Mouse (Mus musculus): ENCODE results near the gene Gm49380. TPM values are rescaled to one million over a fixed set of nuclear protein-coding genes. Genes with fewer than 3 reads are reported as not detected.

Gm49380 gene
- polyA plus RNA-seq, 1 experiment from 2014 or later = not detected

DNA sequence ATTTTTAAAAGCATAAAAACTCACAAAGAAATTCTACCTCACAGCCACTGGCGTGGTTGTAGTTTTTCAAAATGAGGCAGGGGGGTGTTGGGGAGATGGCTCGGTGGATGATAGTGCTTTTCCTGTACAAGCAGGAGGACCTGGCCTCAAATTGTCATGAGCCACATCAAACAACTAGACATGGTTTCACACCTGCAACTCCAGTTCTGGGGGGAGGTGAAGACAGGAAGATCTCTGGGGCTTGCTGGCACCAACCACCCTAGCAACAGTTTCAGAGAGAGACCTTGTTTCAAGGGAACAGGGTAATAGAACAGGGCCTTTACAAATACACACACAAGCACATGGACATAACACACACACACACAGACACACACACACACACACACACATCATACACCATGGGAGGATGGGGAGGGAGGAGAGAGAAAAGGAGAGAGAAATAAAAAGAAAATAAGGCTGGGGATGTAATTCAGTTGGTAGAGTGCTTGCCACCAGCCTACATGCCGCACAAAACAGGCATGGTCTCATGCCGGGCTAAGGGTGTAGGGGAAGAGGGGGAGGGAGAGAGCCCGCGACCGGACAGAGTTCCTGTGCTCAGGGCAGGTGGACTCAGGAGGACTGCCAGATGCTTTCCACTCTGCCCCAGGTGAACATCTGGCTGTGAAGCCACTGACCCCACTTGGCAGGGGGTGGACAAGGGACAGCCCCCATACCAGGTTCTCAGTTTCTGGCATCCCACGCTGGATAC lies 91.0 kb downstream of the Gm49380 start:
- H3K4me1 ChIP-seq (replicated peaks; ENCODE audit: control insufficient read depth, insufficient read depth, low read length) = no peaks in the 10 kb centered on the region
- ATAC-seq (replicated peaks; ENCODE audit: low FRiP score) = no peak
- DNase-seq (ENCODE audit: low spot score) = no peak
- no peak overlapping the region for H3K4me2 ChIP-seq (ENCODE audit: low read depth, low read length, severe bottlenecking)
- H3K9me3 ChIP-seq (ENCODE audit: control insufficient read depth, low read length) = no peaks in the 10 kb centered on the region
- no peaks in the 10 kb centered on the region for H3K27me3 ChIP-seq (ENCODE audit: control insufficient read depth, insufficient read depth, low read length)
- H3K9ac ChIP-seq (ENCODE audit: low read length) = no peak overlapping the region
- no peak overlapping the region for H3K4me3 ChIP-seq (ENCODE audit: low read depth, low read length)
- WGBS = 65% methylated on average over 8 of the region's 8 CpGs
- H3K27ac ChIP-seq (ENCODE audit: low read depth, low read length) = no peak overlapping the region
- H3K36me3 ChIP-seq (ENCODE audit: control insufficient read depth, insufficient read depth, low read length) = no peaks in the 10 kb centered on the region

GRCm38 (mm10) chr9:44020001-44020400 lies 93.3 kb downstream of the Gm49380 start:
- DNase-seq (ENCODE audit: low spot score) = no peak
- Histone ChIP-seq H3K4me2 (ENCODE audit: low read depth, low read length, severe bottlenecking) (no peak overlapping the region), H3K36me3 (ENCODE audit: control insufficient read depth, insufficient read depth, low read length) (no peaks in the 10 kb centered on the region), H3K27ac (ENCODE audit: low read depth, low read length) (no peak overlapping the region), H3K4me1 (replicated peaks; ENCODE audit: control insufficient read depth, insufficient read depth, low read length) (no peaks in the 10 kb centered on the region), H3K4me3 (ENCODE audit: low read depth, low read length) (no peak overlapping the region), H3K9me3 (ENCODE audit: control insufficient read depth, low read length) (no peaks in the 10 kb centered on the region), H3K9ac (ENCODE audit: low read length) (no peak overlapping the region), H3K27me3 (ENCODE audit: control insufficient read depth, insufficient read depth, low read length) (no peaks in the 10 kb centered on the region)
- ATAC-seq (replicated peaks; ENCODE audit: low FRiP score) = no peak
- 84% methylated on average over 7 of the region's 7 CpGs for WGBS

DNA sequence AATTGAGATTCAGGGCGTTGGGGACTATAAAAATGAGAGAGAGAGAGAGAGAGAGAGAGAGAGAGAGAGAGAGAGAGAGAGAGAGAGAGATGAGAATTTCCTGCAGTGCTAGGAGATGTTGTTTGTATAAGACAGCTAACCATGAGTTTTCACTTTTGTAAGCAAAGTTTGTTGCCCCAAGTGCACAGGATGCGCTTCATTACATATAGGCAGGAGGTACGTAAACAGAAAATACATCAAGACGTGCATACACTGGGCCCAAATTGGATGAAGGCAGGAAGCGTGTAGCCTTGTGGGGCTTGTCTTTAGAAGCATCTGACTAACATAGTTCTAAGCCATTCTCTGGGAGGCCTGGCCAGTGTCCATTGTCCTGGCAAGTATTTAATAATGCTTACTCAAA lies 95.5 kb downstream of the Gm49380 start:
- no peaks in the 10 kb centered on the region for H3K36me3 ChIP-seq (ENCODE audit: control insufficient read depth, insufficient read depth, low read length)
- ATAC-seq (replicated peaks; ENCODE audit: low FRiP score) (no peak), DNase-seq (ENCODE audit: low spot score) (no peak)
- H3K27me3 ChIP-seq (ENCODE audit: control insufficient read depth, insufficient read depth, low read length) = no peaks in the 10 kb centered on the region
- no peak overlapping the region for H3K4me2 ChIP-seq (ENCODE audit: low read depth, low read length, severe bottlenecking)
- H3K9me3 ChIP-seq (ENCODE audit: control insufficient read depth, low read length) = no peaks in the 10 kb centered on the region
- H3K4me3 ChIP-seq (ENCODE audit: low read depth, low read length) = no peak overlapping the region
- no peaks in the 10 kb centered on the region for H3K4me1 ChIP-seq (replicated peaks; ENCODE audit: control insufficient read depth, insufficient read depth, low read length)
- WGBS = 83% methylated on average over 5 of the region's 5 CpGs
- no peak overlapping the region for H3K27ac ChIP-seq (ENCODE audit: low read depth, low read length)
- no peak overlapping the region for H3K9ac ChIP-seq (ENCODE audit: low read length)

Other genes starting within 250 kb of the Gm49380 start
- gene Thy1, start 70.1 kb downstream of the Gm49380 start, polyA plus RNA-seq (2014; fragmentation: Nextera tagmentation; extraction: Ambion mirVana) = not detected in 2 replicates
- 8.9 and 12.7 TPM in 2 replicates for gene Usp2, start 46.5 kb downstream of the Gm49380 start, polyA plus RNA-seq (2014; fragmentation: Nextera tagmentation; extraction: Ambion mirVana)
- 0.11 TPM in 1 of 2 replicates, not detected in the other for gene Mfrp, start 11.8 kb downstream of the Gm49380 start, polyA plus RNA-seq (2014; fragmentation: Nextera tagmentation; extraction: Ambion mirVana)
- 0.47 and 0.79 TPM in 2 replicates for gene C1qtnf5, start 6.3 kb downstream of the Gm49380 start, polyA plus RNA-seq (2014; fragmentation: Nextera tagmentation; extraction: Ambion mirVana)
- 82.3 and 85.2 TPM in 2 replicates for gene Rnf26, start within 50 bp of the Gm49380 start, polyA plus RNA-seq (2014; fragmentation: Nextera tagmentation; extraction: Ambion mirVana)
- 12.9 and 14.8 TPM in 2 replicates for gene Mcam, start 21.0 kb upstream of the Gm49380 start, polyA plus RNA-seq (2014; fragmentation: Nextera tagmentation; extraction: Ambion mirVana)
- gene Cbl, start 120.5 kb upstream of the Gm49380 start, polyA plus RNA-seq (2014; fragmentation: Nextera tagmentation; extraction: Ambion mirVana) = 25.9 and 26.2 TPM in 2 replicates
- gene Ccdc153, start 127.2 kb upstream of the Gm49380 start, polyA plus RNA-seq (2014; fragmentation: Nextera tagmentation; extraction: Ambion mirVana) = not detected in 2 replicates
- gene Pdzd3, start 138.0 kb upstream of the Gm49380 start, polyA plus RNA-seq (2014; fragmentation: Nextera tagmentation; extraction: Ambion mirVana) = 0.16 TPM in 2 replicates
- 3.2 and 3.6 TPM in 2 replicates for gene Nlrx1, start 155.1 kb upstream of the Gm49380 start, polyA plus RNA-seq (2014; fragmentation: Nextera tagmentation; extraction: Ambion mirVana)
- gene Abcg4, start 175.1 kb upstream of the Gm49380 start, polyA plus RNA-seq (2014; fragmentation: Nextera tagmentation; extraction: Ambion mirVana) = 6.7 and 9.6 TPM in 2 replicates
- gene Hinfp, start 192.2 kb upstream of the Gm49380 start, polyA plus RNA-seq (2014; fragmentation: Nextera tagmentation; extraction: Ambion mirVana) = 25.8 and 27.4 TPM in 2 replicates
- gene C2cd2l, start 206.8 kb upstream of the Gm49380 start, polyA plus RNA-seq (2014; fragmentation: Nextera tagmentation; extraction: Ambion mirVana) = 12.2 and 13.7 TPM in 2 replicates
- gene Dpagt1, start 212.5 kb upstream of the Gm49380 start, polyA plus RNA-seq (2014; fragmentation: Nextera tagmentation; extraction: Ambion mirVana) = 47.7 and 49.1 TPM in 2 replicates
- gene H2afx, start 221.2 kb upstream of the Gm49380 start, polyA plus RNA-seq (2014; fragmentation: Nextera tagmentation; extraction: Ambion mirVana) = 463 and 498 TPM in 2 replicates
- gene Hmbs, start 230.7 kb upstream of the Gm49380 start, polyA plus RNA-seq (2014; fragmentation: Nextera tagmentation; extraction: Ambion mirVana) = 155 and 166 TPM in 2 replicates
- 32.2 and 35.7 TPM in 2 replicates for gene Vps11, start 248.2 kb upstream of the Gm49380 start, polyA plus RNA-seq (2014; fragmentation: Nextera tagmentation; extraction: Ambion mirVana)